Mouse (Mus musculus): ENCODE measurements at regions not wholly inside any gene's neighbourhood (a gene's known extent, or its start where the extent isn't known, plus 50 kb on each side); places are given as distances from the start of the nearest gene placed in this dataset.
"Not testable (repeated sequence)": the region's sequence is repeated elsewhere in the genome, so short reads cannot be mapped to it uniquely, and the experiment has no call there.

DNA sequence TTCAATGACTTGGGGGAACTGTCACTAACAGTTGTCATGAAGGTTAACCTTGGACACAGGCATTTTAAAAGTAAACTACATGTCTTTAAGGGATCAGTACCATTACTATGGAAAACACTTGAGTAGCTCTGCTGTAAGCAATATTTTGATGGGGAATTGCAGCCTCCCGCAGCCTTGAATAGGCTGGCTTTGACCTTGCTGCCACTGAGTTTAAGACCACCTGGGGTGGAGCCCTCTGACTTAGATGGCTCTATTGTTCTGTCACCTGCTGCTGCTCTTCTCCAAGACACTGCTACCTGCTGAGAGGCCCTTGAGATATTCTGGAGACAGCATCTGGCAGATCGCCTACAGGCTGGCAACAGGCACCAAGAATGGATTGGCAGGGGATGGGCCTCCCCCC is 62.1 kb upstream of the Tars start:
- not testable (repeated sequence) for DNase-seq

- DNase-seq = no peak
Observed at GRCm38 (mm10) chr15:11459306-11459705, 59.8 kb upstream of the Tars start.

DNA sequence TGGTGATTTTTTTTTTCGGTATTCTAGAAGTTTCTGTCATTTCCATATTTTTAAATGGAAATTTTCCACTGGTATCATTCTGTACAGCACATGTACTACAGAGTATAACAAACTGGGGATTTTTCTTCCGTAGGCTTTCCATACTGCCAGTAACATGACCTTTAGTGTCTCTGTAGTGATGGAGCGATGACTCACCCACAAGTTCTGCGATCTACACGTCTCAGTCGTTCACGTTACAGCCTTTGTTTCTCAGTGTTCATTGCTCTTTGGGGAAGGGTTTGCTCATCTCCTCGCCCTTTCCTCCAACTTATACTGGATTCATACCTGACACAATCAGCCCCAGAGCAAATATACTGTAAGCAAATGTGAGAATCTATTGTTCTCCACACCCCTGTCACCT is 57.8 kb upstream of the Tars start:
- no peak for DNase-seq

GRCm38 (mm10) chr15:11455982-11456381 is 56.5 kb upstream of the Tars start:
- no peak for DNase-seq

DNA sequence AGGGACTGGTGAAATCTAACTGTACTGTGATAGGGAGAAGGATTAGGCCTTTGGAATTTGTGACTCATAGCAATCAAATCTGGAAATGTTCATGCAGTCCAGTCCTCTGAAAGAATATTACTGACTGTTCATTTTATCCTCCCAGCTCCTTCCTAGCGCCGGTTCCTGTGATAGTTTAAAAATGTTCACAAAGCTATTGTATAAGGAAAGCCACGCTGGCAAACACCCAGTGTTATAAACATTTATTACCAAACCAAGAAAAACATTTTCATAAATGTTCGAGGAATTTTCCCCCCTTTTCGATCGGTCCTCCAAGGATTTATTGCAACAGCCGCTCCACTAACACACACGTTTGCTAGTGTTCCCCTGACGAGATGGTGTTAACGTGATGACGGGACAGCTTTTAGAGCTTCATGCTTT is 55.9 kb upstream of the Tars start:
- no peak for DNase-seq

- no peak for DNase-seq
Observed at GRCm38 (mm10) chr15:11453997-11454396, 54.5 kb upstream of the Tars start.

- DNase-seq = no peak
Observed at GRCm38 (mm10) chr15:11451635-11452034, 52.2 kb upstream of the Tars start.
